Mouse (Mus musculus) midbrain, embryonic 13.5 days (tissue): Measurements from ENCODE around the gene Rcc1. TPM values are rescaled to one million over a fixed set of nuclear protein-coding genes. Genes with fewer than 3 reads are reported as not detected.
"Not testable (repeated sequence)": the region's sequence is repeated elsewhere in the genome, so short reads cannot be mapped to it uniquely, and the experiment has no call there.

ENCODE experiments used
- ATAC-seq: fragments of 200-750 bp; cut with Nextera tagmentation; 2 replicates; pipeline ENCODE4 v1.8.0; 2017; ENCODE audit warnings: mild to moderate bottlenecking, moderate TSS enrichment, moderate library complexity
- H3K27ac ChIP-seq: fragments of 300-500 bp; sonication (generic); 2 replicates; pipeline ENCODE4 v1.5.1; 2015; ENCODE audit warnings: inconsistent platforms, mild to moderate bottlenecking, moderate library complexity
- H3K27me3 ChIP-seq: fragments of 300-500 bp; sonication (generic); 2 replicates; pipeline ENCODE4 v1.6.1; 2015; ENCODE audit warnings: mild to moderate bottlenecking, inconsistent platforms
- H3K36me3 ChIP-seq: fragments of 300-500 bp; sonication (generic); 2 replicates; pipeline ENCODE4 v1.6.1; 2015; ENCODE audit warnings: mild to moderate bottlenecking, inconsistent platforms
- H3K4me1 ChIP-seq: fragments of 300-500 bp; sonication (generic); replicated peaks from 2 replicates; pipeline ENCODE4 v1.6.1; 2015; ENCODE audit warnings: inconsistent platforms
- H3K4me2 ChIP-seq: fragments of 300-500 bp; sonication (generic); replicated peaks from 2 replicates; pipeline ENCODE4 v1.6.1; 2015; ENCODE audit warnings: moderate library complexity, mild to moderate bottlenecking, inconsistent platforms
- H3K4me3 ChIP-seq: fragments of 300-500 bp; sonication (generic); replicated peaks from 2 replicates; pipeline ENCODE4 v1.5.1; 2015; ENCODE audit warnings: mild to moderate bottlenecking, inconsistent platforms
- H3K9ac ChIP-seq: fragments of 300-500 bp; sonication (generic); replicated peaks from 2 replicates; pipeline ENCODE4 v1.6.1; 2015; ENCODE audit warnings: mild to moderate bottlenecking, inconsistent platforms
- H3K9me3 ChIP-seq: fragments of 300-500 bp; sonication (generic); 2 replicates; pipeline ENCODE4 v1.6.1; 2016; ENCODE audit warnings: mild to moderate bottlenecking, inconsistent platforms
- WGBS: fragments of 180-500 bp; shearing (Covaris S2); methylation state at CpG from one replicate; pipeline ENCODE4 v1.1.7; 2015; 5-methylcytosine and 5-hydroxymethylcytosine counted together
- polyA plus RNA-seq: library from polyadenylated mRNA; unstranded; fragments of >200 nt; fragmentation: Nextera tagmentation; extraction: Ambion mirVana; gene quantifications from 2 replicates; pipeline ENCODE4 v1.2.1, GENCODE M21; 2015

Rcc1 gene
- polyA plus RNA-seq, 1 experiment from 2014 or later = 54.6 TPM

- Histone ChIP-seq H3K9ac (peak overlapping the region; percentile 91), H3K27me3 (no peaks in the 10 kb centered on the region), H3K36me3 (peaks cover 40% of the 10 kb centered on the region), H3K4me2 (peak overlapping the region; percentile 80), H3K4me1 (peaks cover 15% of the 10 kb centered on the region), H3K4me3 (peak overlapping the region; percentile 65), H3K27ac (peak overlapping the region; percentile 90), H3K9me3 (no peaks in the 10 kb centered on the region)
- ATAC-seq = peak; percentile 93
- WGBS = 1% methylated on average over 41 of the region's 41 CpGs
These were observed 44.8 kb downstream of the Rcc1 start for GRCm38 (mm10) chr4:132308437-132309139.

DNA sequence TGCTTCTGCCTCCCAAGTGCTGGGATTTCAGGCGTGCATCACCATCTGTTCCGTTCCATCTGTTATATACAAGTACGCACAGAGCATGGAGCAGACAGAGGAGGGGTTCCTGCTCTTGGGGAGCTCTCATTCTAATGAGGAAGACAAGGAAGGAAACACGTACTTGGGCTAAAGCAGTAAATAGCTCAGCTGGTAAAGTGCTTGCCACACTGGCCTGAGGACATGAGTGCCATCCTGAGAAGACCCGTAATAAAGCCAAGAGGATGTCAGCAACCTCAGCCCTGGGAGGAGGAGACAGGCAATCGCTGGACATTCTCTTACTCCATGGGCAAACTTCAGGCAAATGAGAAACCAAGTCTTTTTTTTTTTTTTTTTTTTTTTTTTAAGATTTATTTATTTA, 47.4 kb downstream of the Rcc1 start:
- Histone ChIP-seq H3K27me3 (no peaks in the 10 kb centered on the region), H3K4me3 (no peak overlapping the region), H3K9ac (no peak overlapping the region), H3K36me3 (peaks cover 14% of the 10 kb centered on the region), H3K9me3 (no peaks in the 10 kb centered on the region), H3K4me2 (no peak overlapping the region), H3K27ac (no peak overlapping the region), H3K4me1 (peaks cover 21% of the 10 kb centered on the region)
- WGBS = 78% methylated on average over 6 of the region's 6 CpGs
- ATAC-seq = no peak

- Histone ChIP-seq H3K27me3 (no peaks in the 10 kb centered on the region), H3K36me3 (peaks cover 6% of the 10 kb centered on the region), H3K27ac (no peak overlapping the region), H3K4me2 (no peak overlapping the region), H3K9me3 (no peaks in the 10 kb centered on the region), H3K9ac (no peak overlapping the region), H3K4me3 (no peak overlapping the region), H3K4me1 (peaks cover 16% of the 10 kb centered on the region)
- 89% methylated on average over 8 of the region's 8 CpGs for WGBS
- ATAC-seq = no peak
These were observed 48.1 kb downstream of the Rcc1 start for GRCm38 (mm10) chr4:132305276-132305675.

- not testable (repeated sequence) for H3K4me1 ChIP-seq, H3K27ac ChIP-seq, H3K27me3 ChIP-seq, H3K9me3 ChIP-seq, H3K36me3 ChIP-seq, ATAC-seq
- Histone ChIP-seq H3K4me2 (peak overlapping the region; percentile 60), H3K9ac (peak overlapping the region; percentile 60; the same call in 1 of the 2 replicates), H3K4me3 (peak overlapping the region; percentile 41)
- 53% methylated on average over 6 of the region's 6 CpGs for WGBS
These were observed 49.9 kb downstream of the Rcc1 start for GRCm38 (mm10) chr4:132303484-132303883.

DNA sequence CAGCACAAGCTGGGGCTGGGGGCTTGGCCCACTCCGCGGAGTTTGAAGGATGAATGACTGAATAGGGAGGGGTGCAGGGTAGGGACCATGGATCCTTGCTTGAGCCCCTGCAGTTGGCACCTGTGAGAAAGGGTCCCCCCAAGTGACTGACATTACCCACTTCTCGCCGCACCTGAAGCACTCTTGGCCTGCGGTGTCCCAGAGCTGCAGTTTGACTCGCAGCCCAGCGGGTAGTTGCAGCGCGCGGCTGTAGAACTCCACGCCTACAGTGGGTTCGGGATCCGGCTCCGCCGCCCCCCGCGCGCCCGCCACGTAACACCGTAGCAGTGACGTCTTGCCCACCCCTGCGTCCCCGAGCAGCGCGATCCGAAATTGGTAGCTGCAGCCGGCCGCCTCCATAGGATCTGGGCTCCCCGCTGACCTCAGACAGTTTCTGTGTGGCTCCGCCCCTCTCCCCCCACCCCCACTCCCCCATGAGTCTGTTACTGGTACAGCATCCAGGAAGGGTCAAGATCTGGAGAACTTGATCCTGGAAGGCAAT, 50.4 kb downstream of the Rcc1 start, which contains the start of gene Rab42:
Rab42 (minus strand) TSS at position 447 of the 541 bp plus-strand sequence.
- Histone ChIP-seq H3K4me1 (peaks cover 6% of the 10 kb centered on the region; the same call in 1 of the 2 replicates), H3K9me3 (no peaks in the 10 kb centered on the region), H3K4me3 (peak within 1 kb of the TSS; percentile 41), H3K27ac (no peak within 1 kb of the TSS), H3K9ac (peak within 1 kb of the TSS; percentile 60), H3K4me2 (peak within 1 kb of the TSS; percentile 60), H3K27me3 (no peaks in the 10 kb centered on the region), H3K36me3 (no peaks in the 10 kb centered on the region)
- WGBS = 2% methylated on average over 31 of the region's 31 CpGs
- peak; percentile 53; the same call in 1 of the 2 replicates for ATAC-seq

GRCm38 (mm10) chr4:132301965-132302938, 51.2 kb downstream of the Rcc1 start:
- ATAC-seq = no peak
- H3K9ac ChIP-seq = 0 out of 2 replicates have a peak overlapping the region, but pooled peaks have one; percentile 60

DNA sequence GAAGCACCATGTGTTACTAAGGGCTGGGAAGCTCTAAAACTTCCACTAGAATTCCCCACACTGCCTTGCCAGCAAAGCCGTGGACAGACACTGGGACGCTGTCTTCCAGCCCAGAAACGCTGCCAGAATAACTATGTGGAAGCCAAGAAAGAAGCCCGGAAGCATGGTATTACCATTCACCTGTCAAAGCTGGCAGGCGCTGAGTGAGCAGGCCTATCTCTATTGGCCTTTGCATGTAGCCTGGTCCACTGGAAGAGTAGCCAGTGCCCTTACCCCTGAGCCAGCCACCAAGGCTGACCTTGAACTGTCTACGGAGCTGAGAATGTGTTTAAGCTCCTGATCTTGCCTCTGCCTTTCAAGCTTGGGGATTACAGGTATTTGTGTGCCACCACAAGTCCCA, 51.9 kb downstream of the Rcc1 start:
- H3K4me3 ChIP-seq = no peak overlapping the region
- no peak for ATAC-seq
- H3K27me3 ChIP-seq = no peaks in the 10 kb centered on the region
- H3K4me1 ChIP-seq = peaks cover 6% of the 10 kb centered on the region; the same call in 1 of the 2 replicates
- 91% methylated on average over 6 of the region's 6 CpGs for WGBS
- no peak overlapping the region for H3K27ac ChIP-seq
- H3K4me2 ChIP-seq = no peak overlapping the region
- no peaks in the 10 kb centered on the region for H3K9me3 ChIP-seq
- no peaks in the 10 kb centered on the region for H3K36me3 ChIP-seq
- no peak overlapping the region for H3K9ac ChIP-seq

More at GRCm38 (mm10) chr4:132301965-132302938, 51.2 kb downstream of the Rcc1 start:
- H3K4me3 ChIP-seq = peak overlapping the region; percentile 41
- H3K27me3 ChIP-seq = no peaks in the 10 kb centered on the region
- no peaks in the 10 kb centered on the region for H3K36me3 ChIP-seq
- H3K27ac ChIP-seq = no peak overlapping the region
- peak overlapping the region; percentile 60 for H3K4me2 ChIP-seq
- WGBS = 68% methylated on average over 16 of the region's 16 CpGs
- no peaks in the 10 kb centered on the region for H3K9me3 ChIP-seq
- peaks cover 6% of the 10 kb centered on the region; the same call in 1 of the 2 replicates for H3K4me1 ChIP-seq

DNA sequence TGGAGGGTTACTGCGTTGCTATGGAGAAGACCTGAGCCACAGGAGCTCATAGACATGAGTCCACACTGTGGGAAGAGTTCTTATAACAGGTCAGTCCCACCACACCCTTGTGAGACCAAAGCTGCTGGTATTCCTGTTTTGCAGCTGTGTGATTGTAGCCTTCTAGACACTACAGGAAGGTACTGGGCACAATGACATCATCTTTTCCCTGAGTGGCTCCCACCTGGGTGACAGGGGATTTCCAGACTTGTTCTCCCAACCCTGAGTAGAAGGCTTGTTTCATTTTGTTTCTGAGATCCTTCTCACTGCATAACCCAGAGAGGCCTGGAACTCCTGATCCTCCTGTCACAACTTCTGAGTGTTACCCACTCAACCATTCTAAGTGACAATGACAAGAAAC, 53.6 kb downstream of the Rcc1 start:
- Histone ChIP-seq H3K4me1 (peaks cover 6% of the 10 kb centered on the region; the same call in 1 of the 2 replicates), H3K9me3 (no peaks in the 10 kb centered on the region), H3K36me3 (peaks cover 2% of the 10 kb centered on the region), H3K9ac (no peak overlapping the region), H3K27me3 (no peaks in the 10 kb centered on the region), H3K27ac (no peak overlapping the region), H3K4me3 (no peak overlapping the region), H3K4me2 (no peak overlapping the region)
- ATAC-seq = no peak
- WGBS = 89% methylated on average over 1 of the region's 1 CpGs

DNA sequence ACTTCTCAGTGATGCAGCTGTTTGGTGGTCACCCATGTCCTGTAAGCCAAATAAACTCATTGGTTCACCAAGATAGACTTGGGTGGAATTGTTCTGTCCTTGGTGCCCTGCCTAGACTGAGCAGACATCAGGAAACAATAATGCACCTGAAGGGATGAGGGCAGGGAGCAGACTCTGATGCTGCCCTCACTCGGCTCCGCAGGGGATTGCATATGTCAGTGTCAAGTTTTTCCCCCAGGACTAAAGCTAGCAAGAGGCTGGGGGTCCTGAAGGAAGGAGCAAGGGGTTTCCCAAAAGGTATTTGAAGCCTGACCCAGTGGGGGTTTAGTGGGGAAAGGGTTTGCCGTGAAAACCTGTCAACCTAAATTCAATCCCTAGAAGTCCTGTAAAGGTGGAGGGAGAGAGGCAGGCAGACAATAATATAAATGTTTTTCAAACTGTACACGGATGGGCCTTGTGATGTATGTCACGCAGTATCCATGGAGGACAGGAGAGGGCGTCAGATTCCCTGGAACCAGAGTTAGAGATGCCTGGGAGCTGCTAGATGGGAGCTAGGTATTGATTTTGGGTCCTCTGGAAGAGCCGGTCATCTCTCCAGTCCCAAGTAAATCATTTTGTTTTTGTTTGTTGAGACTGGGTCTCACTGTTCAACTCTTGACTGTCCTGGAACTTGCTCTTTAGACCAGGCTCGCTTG, 57.6 kb downstream of the Rcc1 start:
- no peak overlapping the region for H3K9ac ChIP-seq
- H3K36me3 ChIP-seq = peaks cover 39% of the 10 kb centered on the region
- H3K27ac ChIP-seq = no peak overlapping the region
- H3K4me2 ChIP-seq = no peak overlapping the region
- H3K27me3 ChIP-seq = no peaks in the 10 kb centered on the region
- H3K4me1 ChIP-seq = no peaks in the 10 kb centered on the region
- no peak for ATAC-seq
- WGBS = 44% methylated on average over 8 of the region's 8 CpGs
- no peaks in the 10 kb centered on the region for H3K9me3 ChIP-seq
- no peak overlapping the region for H3K4me3 ChIP-seq

DNA sequence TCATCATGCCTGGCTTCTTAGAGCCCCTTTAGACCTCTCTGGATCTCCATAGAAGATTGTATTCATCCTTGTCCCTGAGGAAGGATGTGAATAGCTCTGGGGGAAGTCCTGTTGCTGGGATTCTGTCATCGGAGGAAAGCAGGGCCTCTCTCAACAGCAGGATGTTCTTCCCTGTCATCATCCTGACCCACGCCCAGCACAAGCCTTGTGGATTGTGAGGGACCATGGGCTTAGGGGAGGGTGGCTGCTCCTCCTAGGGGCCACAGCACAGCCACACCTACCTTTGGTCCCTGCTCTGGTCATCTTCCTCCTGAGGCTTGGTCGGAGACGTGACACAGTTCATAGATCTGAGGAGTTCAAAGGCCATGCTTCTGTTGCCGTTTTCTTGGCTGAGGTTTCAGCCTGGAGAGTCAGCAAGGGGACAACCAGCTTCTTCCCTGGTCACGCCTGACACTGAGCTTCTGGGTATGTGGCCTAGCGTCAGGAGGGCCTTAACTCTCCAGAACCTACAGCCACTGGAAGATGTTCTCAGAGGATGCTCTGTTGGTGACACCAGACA, 59.6 kb downstream of the Rcc1 start:
- no peaks in the 10 kb centered on the region for H3K4me1 ChIP-seq
- H3K4me3 ChIP-seq = no peak overlapping the region
- no peak overlapping the region for H3K4me2 ChIP-seq
- WGBS = 87% methylated on average over 7 of the region's 7 CpGs
- peaks cover 49% of the 10 kb centered on the region for H3K36me3 ChIP-seq
- no peak overlapping the region for H3K27ac ChIP-seq
- no peak overlapping the region for H3K9ac ChIP-seq
- H3K27me3 ChIP-seq = no peaks in the 10 kb centered on the region
- ATAC-seq = no peak
- no peaks in the 10 kb centered on the region for H3K9me3 ChIP-seq

GRCm38 (mm10) chr4:132292988-132293387, 60.4 kb downstream of the Rcc1 start:
- H3K27ac ChIP-seq = no peak overlapping the region
- no peak for ATAC-seq
- WGBS = 34% methylated on average over 4 of the region's 4 CpGs

More at GRCm38 (mm10) chr4:132292988-132293387, 60.4 kb downstream of the Rcc1 start:
- no peaks in the 10 kb centered on the region for H3K4me1 ChIP-seq
- no peak overlapping the region for H3K9ac ChIP-seq
- no peak overlapping the region for H3K4me3 ChIP-seq
- H3K27me3 ChIP-seq = no peaks in the 10 kb centered on the region
- H3K36me3 ChIP-seq = peaks cover 49% of the 10 kb centered on the region
- no peaks in the 10 kb centered on the region for H3K9me3 ChIP-seq
- H3K4me2 ChIP-seq = no peak overlapping the region
